In the genomic region with DNA sequence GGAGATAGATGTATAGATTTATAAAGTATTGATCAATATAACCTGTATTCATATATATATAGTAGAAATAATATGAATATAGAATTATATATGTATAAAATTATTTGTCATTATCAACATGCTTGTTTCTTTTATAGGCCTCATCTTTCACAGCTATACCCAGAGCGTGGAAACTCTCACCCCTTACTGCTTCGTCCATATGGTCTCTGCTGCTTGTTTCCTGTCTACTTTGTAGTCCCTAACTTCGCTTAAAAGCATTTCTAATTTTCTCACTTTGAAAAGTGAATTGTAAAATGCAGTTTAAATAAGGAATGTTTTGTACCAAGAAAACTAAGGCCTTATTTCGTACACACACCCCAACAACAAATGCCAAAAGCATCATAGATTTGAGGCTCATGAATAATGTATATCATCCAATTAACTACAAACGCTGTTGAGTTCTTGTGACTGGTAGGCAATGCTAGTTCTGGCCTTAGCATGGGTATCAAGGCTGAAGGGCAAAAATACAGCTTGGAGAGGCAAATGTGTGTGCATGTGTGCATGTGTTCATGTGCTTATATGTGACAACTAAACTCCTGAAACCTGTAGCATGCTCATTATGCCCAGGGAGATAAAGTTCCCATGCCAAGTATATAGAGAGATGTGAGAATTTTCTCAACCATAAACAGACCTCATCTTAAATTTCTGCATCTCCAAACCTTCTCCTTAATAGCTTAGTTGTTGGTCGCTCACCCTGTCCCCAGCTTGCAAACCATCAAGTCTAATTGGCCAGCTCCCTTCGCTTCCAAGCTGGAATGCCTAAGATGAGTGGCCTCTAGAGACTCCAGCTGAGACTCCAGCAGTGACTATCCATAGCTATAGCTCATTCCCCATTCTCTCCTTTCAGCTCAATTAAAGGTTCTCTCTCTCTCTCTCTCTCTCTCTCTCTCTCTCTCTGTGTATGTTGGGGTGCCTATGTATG, we compare ENCODE assay signal across 18 mouse cellular contexts.
"Had no signal": no experiment of that assay in that cellular context is flagged by ENCODE, and none has a peak within 500 bp of the region (broad histone marks: within the 10 kb centered on the region; RNA-seq: fewer than 3 reads in every experiment).

No protein-coding gene starts in this region.

- H3K27me3 ChIP-seq: liver, embryonic 13.5 days; midbrain, embryonic 12.5 days; midbrain, embryonic 15.5 days; neural tube, embryonic 12.5 days; neural tube, embryonic 15.5 days had no signal

- H3K9me3 ChIP-seq: liver, embryonic 13.5 days; midbrain, embryonic 12.5 days; midbrain, embryonic 15.5 days; neural tube, embryonic 12.5 days; neural tube, embryonic 15.5 days had no signal

- H3K4me1 ChIP-seq: liver, embryonic 13.5 days; midbrain, embryonic 12.5 days; midbrain, embryonic 15.5 days; neural tube, embryonic 15.5 days had no signal

- H3K36me3 ChIP-seq: liver, embryonic 13.5 days; midbrain, embryonic 12.5 days; midbrain, embryonic 15.5 days; neural tube, embryonic 12.5 days; neural tube, embryonic 15.5 days had no signal

- H3K4me2 ChIP-seq: liver, embryonic 13.5 days; midbrain, embryonic 12.5 days; midbrain, embryonic 15.5 days; neural tube, embryonic 12.5 days; neural tube, embryonic 15.5 days had no signal

- H3K9ac ChIP-seq: liver, embryonic 13.5 days; midbrain, embryonic 12.5 days; midbrain, embryonic 15.5 days; neural tube, embryonic 12.5 days; neural tube, embryonic 15.5 days had no signal

- DNase-seq: kidney, adult 9 months; kidney, postnatal 25 days; layer of hippocampus, adult 9-11 months; liver, embryonic 13.5 days; lung, adult 2 months; right cerebral cortex, adult 18-20 months; right cerebral cortex, postnatal 14 days; right cerebral cortex, postnatal 4 days; thymus, postnatal 25 days had no signal

- ATAC-seq: midbrain, embryonic 15.5 days had no signal

- H3K27ac ChIP-seq: kidney, postnatal 0 days; layer of hippocampus, adult 2 months; left cerebral cortex, adult 2 months; liver, embryonic 13.5 days; macrophage; midbrain, embryonic 12.5 days; midbrain, embryonic 15.5 days; neural tube, embryonic 12.5 days; neural tube, embryonic 15.5 days; stomach, postnatal 0 days had no signal

- H3K4me3 ChIP-seq: layer of hippocampus, adult 2 months; left cerebral cortex, adult 2 months; liver, embryonic 13.5 days; midbrain, embryonic 12.5 days; midbrain, embryonic 15.5 days; neural tube, embryonic 12.5 days; neural tube, embryonic 15.5 days had no signal
